Mouse (Mus musculus): ENCODE results near the gene Ocm.

DNA sequence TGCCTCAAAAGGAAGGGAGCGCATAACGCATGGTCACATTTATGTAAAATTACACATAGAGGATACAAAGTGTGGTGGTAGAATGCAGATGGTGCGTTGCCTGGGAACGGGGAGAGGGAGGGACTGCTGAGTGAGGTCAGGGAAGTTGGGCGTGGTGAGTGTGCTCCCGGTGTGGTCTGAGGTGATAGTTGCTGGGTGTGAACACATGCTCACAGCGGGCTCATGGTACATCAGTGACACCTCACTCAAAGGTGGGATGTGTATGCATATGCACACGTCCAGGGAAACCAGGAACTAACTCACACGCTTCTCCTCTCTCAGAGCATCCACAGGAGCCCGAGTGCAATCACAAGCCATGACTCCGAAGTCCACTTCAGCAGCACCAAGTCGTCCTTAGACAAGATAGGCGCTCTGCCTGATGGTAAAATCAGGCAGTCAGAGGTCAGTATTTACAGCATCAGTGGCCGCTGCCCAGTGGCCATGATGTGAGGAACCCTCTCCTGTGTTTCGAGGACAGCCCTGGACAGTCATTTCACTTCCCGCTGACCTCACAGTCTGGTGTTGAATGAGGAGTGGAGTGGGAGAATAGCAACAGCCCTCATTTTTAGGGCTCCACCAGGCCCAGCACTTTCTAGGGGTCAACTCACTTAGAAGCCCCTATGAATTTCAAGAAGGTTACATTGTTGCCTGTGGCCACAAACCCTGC is 49.6 kb downstream of the Ocm start:
- TF ChIP-seq CTCF (IDR thresholded peaks at IDR 0.05; ENCODE audit: low read depth, low read length) (no peak), POLR2A (IDR thresholded peaks at IDR 0.05; ENCODE audit: borderline replicate concordance, low read depth, low read length) (no peak)
